Mouse (Mus musculus): ENCODE data around the gene Odf3b.

The Odf3b gene

DNA sequence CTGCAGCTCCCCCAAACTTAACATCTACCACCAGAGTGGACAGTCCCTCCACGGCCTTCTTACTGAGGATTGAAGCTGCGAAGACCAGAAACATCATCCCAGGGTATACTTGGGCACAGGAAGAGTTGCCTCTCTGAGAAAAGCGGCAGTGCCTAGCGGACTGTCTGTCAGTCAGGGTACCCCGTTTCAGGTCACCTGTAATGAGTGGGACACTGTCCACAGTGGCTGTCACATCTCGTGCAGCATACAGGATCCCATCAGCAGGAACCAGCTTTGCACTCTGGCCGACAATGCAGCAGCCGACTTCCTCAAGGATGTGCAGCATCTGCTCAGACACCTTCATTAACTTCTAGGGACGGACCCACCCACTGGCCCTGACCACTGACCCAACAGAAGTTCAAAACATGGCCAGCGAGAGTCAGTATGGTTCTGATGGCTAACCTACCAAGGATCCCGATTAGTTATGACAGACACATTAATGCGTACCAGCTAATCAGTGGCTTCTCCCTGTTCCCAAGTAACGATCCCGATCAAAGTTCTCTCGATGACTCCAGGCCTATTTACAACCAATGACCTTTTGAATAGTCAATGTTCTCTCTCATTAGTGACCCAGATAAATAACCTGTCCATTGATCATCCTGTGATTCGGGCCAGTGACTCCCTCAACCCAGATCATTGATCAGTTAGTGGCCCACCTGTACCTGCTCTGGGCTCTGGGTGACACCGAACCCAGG, 4.1 kb downstream of the Odf3b start:
- DNase-seq (ENCODE audit: low spot score in 2 of 2), result no peak

DNA sequence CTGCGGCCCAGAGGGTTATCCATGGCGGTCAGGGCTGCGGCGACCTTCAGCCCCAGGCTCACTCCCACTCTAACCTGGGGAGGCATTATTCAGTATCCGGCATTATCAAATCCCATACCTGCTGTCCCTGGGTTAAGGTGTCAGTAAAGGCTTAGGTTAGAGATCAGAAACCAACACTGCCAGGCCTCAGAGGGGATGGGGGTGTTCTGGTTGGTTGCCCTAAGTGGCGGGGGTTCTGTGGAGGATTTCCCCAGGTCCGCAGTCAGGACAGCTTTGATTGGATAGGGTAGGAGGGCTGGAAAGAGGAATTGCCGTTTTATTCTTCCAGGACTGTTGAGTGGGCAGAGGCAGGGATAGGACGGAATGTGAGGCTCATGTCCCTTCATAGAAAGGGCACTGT, 4.7 kb downstream of the Odf3b start:
- DNase-seq (ENCODE audit: low spot score in 2 of 2), result no peak

DNA sequence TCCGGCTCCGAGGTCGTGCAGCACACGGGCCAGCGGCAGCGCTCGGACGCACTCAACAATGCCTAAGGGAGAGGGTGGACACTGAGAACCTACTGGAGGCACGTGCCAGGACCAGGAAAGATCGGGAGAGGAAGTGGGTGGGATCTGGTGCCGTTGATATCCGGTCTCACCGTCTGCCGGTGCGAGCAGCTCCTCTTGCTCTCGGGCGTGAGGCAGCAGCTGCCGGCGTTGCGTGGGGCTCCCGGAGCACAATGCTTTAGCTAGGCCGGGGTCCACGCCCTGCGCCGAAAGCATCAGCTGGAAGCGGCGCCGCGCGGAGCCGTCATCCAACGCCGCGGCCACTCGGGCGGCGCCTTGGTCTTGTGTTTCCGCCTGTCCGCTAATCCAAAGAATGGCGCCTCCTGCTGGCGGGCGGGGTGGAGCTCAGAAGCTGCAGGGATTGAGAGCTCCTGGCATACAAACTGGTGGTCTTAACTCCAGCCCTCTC, 5.3 kb downstream of the Odf3b start, which contains the start of gene Sco2:
TSS of gene Sco2 (minus strand) at position 85 of the 487 bp plus-strand sequence.
- DNase-seq (ENCODE audit: low spot score in 2 of 2), result peak; percentile 94 to 95

DNA sequence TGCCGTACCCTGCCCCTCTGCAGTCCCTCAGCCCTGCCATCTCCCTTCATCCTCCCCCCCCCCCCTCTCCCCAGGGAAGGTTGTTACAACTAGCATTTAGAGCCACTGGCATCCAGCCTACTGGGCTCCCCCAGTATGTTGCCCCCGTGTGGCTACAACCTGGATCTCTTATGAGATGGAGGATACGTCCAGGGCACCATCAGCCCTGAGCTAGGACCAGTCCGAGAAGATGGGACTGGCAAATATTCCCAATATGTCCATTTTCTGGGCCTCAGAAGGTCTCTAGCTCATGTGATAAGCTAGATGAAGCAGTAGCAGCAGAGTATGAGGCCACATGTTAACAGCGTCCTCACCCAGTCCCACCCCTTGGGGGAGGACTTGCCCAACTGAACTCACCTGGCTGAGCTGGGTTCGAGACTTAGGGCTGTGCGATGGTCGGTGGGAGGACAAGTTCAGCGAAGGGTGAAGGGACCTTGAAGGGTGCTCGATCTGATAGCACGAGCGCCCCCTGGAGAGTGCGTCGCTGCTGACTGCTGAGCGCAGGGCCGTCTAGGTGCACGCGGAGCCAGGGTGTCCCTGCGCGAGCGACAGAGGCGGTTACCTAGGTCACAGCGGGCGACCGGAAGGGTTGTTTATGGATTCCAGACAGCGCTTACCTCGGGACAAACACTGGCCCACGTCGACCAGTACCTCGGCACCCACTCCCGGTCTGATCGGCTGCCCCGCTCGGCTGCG, 5.9 kb downstream of the Odf3b start:
- peak; percentile 88 to 90 for DNase-seq (ENCODE audit: low spot score in 2 of 2)

DNA sequence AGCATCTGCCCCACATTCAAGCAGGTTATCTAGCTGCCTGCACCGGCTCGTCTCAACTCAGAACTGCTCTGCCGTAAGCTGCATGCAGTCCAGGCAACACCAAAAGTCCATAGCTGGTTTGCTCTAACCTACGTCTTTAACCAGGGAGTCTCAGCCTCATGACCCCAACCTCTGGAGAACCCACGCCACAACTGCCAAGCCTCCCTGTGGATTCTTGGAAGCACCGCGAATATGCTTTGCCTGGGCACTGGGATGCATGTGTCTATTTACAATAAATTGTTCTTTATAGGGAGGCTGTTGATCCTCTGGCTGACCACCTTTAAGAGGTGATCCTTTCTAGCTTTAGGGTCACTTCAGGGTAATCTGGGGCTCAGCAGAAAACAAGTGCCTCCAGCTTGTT, 6.5 kb downstream of the Odf3b start:
- no peak for DNase-seq (ENCODE audit: low spot score in 2 of 2)

DNA sequence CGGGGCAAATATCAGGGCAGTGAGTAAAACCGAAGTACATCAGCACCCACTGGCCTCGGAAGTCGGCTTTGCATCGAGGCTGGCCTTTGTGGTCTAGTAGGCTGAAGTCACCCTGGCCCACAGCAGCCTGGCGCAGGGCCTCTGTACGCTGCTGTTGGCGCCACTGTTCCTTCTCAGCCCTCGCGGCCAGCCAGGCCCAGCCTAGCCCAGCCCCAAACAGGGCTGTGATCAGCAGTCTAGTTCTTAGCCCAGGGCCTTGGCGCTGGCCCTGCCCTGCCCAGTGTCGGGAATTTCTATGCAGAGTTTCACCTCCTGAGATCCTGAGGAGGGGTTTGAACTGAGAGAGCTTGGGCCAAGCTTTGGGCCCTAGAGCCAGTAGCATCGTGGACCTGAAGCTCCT, 7.0 kb downstream of the Odf3b start:
- DNase-seq (ENCODE audit: low spot score in 2 of 2), result no peak

DNA sequence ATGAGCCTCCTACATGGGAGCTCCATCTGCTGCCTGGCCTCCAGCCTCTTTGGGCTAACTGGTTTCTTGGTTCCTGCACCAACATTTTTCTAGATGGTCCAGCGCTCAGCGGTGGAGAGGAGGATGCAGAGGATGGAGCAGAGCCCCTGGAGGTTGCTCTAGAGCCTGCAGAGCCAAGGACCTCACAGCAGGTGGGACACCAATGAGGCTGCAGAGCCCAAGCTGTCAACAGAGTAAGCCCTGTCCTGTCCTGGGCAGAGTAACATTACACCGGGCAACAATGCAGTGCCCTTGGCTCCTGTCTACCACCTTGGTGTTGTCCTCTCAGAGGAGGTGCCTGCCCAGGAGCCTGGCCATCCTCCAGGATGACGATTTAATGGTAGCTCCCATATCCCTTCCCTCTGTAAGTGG, 13.9 kb downstream of the Odf3b start:
- DNase-seq (ENCODE audit: low spot score in 2 of 2), result no peak

DNA sequence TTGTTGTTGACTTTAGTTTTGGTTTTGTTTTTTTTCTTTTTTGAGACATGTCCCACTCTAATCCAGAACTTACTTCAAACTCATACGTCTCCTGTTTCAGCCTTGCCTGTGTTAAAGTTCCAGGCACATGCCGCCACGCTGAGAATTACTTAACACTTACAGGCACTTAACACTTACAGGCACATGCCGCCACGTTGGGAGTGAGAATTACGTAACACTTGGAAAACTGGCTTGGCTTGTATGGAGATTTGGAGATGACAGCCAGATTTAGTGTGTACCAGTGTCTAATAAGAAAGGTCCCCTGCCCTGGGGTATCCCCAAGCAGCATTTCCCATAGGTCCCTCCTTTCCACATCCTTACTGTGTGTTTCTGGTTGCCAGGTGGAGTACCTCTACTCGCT, 16.0 kb downstream of the Odf3b start:
- DNase-seq (ENCODE audit: low spot score in 2 of 2), result no peak

DNA sequence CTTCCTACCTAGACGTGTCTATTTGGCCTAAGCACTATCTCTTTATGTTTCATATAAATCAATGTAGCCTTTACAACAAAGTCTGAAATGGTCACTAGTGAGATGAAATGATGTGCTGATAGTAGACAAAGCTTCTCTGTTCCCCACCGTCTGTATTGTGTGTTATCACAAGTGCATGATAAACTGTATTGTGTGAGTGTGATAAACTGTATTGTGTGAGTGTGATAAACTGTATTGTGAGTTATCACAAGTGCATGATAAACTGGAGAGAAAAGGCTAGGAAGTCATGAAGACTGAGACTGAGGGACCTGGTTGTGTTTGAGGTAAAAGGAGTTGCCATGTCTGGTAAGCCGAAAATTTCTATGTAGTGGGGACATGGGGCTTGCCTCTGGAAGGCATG, 20.3 kb downstream of the Odf3b start:
- DNase-seq (ENCODE audit: low spot score in 2 of 2), result no peak

DNA sequence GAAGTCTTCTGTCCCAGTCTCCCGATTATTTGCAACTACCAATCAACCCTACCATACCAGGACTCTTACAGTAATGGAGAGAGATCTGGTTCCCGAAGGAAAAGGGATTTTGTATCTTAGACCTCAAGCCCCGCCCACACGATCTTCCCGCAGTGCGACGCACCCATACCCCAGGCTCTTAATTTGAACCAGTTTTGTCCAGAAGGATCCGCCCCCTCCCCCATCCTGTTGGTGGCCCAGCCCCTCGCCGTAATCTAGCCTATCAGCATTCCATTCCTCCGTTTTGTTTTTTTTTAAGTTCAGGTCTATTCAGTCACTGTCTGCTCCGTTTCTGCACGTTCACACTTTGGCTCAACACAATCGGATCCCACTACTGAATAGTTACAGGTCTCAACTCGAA, 22.7 kb downstream of the Odf3b start:
- DNase-seq (ENCODE audit: low spot score in 2 of 2), result peak; percentile 91 to 93

DNA sequence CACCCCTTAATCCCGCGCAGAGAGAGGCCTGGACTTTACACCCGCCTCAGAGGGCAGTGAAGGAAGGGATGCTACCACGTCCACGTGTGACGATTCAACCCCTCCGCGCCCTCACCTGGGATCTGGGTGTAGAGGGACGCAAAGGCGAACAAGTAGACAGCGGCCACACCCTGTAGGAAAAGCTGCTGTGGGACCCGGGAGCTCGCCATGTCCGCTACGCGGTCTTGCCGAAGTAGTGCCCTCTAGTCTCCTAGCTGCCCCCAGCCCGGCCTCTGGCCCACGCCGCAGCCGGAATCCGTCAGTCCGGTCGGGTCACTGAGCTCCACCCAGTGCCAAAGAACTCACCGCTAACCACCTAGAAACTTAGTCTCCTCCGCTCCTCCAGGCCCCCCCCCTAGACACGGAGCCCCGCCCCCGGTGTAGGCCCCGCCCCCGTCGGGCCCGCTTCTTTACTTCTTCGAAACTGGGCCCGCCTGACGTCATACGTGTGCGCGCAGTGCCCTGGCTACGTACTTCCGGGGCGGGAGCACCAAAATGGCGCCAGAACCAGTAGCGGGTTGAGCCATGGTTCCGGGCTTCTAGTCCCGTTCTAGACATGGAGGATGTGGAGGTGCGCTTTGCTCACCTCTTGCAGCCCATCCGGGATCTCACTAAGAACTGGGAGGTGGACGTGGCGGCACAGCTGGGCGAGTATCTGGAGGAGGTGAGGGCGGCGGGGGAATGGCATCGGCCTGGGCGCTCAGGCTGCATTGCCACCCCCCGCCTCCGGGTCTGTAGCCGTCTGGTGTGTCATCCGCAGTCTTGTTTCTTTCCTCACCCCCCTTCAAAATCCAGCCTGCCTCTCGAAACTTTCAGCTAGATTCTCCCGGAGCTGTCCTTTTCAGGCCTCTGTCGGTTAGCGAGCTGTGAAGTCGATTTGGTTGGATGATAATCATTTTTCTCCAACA, 23.6 kb downstream of the Odf3b start, which contains the start of the genes Lmf2 and Ncaph2:
TSS of gene Lmf2 (minus strand) at position 419 of the 947 bp plus-strand sequence.
TSS of gene Ncaph2 (plus strand) at position 479 of the 947 bp plus-strand sequence.
- DNase-seq (ENCODE audit: low spot score in 2 of 2), result peak; percentile 96

DNA sequence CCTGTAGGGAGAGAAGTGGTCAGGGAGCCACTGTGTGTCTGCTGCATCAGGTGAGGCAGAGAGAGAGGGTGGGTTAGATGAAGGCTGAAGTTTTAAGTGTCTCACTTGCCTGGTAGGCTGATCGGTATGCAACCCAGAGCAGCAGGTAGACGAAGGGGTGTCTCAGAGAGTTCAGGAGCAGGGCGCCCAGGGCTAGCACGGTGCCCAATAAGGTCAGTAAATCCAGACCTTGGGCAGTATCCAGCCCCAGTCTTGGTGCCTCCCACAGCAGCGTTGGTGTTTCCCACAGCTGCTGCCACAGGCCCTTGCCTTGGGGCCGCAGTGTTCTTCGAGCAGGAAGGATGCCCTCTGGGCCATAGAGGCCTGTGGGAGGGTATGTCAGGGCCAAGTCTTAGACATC, 24.6 kb downstream of the Odf3b start:
- DNase-seq (ENCODE audit: low spot score in 2 of 2), result no peak

DNA sequence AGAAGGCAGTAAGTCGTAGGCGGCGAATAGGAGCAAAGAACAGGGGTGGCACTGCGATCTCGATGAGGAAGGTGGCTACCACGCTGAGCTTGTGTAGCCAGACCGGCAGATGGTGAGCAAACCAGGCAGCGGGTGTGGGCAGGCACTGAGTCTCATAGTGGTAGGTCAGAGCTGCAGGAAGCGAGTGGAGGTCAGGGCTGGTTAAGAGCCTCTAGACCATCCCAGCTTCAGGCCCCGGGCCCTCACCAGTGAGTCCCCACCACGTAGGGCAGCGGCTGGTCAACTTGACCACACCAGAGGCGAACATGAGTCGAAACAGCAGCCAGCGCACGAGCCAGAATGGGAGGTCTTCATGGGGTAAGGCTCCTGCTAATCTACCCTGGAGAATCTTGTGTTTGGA, 25.2 kb downstream of the Odf3b start:
- DNase-seq (ENCODE audit: low spot score in 2 of 2), result peak in 1 of 2 experiments; percentile 36

DNA sequence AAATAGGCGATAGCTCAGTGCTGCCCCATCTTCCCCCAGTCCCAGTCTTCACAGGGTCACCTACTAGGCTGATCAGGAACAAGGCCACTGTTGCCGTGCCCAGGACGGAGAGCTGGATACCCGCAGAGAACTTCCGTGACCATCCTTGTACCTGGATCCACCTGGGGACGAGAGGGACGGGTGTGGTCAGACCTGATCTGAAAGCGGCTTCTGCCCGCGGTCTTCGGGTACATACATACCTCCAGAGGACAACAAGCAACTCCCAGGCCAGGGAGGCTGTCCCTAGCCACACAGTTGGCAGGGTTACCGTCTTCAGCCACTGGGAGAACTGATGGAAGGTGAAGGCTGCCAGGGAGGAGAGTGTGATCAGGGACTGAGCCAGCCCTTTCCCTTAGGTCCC, 26.3 kb downstream of the Odf3b start:
- DNase-seq (ENCODE audit: low spot score in 2 of 2), result no peak

DNA sequence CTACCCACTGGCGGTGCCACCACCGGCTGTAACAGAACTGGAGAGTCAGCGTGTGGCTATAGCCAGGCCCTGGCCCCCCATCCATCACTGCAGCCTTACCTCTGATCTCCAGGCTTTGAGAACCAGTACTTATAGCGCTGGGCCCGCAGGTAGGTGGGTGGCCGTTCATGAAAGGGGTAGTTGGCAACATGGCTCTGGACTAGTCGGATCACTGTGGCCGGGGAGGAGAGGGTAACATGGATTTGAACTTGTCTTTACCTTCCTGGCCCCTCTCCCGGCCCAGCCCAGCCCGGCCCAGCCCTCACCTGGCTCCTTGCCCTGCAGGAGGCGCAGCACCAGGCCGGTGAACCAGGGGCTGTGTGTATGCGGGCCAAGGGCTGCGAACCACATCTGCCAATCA, 27.0 kb downstream of the Odf3b start:
- no peak for DNase-seq (ENCODE audit: low spot score in 2 of 2)

DNA sequence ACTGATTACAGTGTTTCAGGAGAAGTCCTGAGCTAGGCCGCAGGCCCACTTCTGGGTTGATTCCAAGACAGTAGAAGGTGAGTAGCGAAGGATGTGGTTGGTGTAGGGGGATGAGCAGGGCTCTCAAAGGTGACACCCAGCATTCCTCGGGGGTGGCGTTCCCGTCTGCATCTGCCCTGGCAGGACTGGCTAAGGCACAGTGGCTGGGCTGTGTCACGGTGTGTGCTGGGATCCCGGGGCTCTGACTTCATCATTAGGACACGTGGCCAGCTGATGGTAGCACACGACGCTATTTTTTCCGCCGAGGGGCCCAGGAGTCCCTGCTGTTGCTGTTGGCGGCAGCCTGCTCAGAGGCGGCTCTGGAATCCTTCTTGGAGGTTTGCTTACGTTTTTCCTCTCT, 27.8 kb downstream of the Odf3b start:
- no peak for DNase-seq (ENCODE audit: low spot score in 2 of 2)

DNA sequence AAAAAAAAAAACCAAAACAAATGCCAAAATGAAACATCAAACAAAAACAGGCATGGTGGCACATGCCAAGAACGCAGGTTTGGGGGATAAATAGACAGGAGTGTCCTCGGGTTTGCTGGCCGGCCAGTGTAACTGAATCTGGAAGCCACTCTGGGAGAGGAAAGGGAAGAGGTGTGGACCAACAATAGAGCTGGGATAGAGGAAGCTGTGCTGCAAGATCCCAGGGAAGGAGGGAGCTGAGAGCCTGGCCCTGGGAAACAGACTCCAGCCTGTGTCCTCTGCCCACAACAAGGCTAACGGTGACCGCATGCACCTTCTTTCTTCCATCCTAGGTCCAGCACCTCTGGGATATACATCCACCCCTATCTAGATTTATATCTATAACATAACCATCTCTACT, 28.6 kb downstream of the Odf3b start:
- no peak for DNase-seq (ENCODE audit: low spot score in 2 of 2)

DNA sequence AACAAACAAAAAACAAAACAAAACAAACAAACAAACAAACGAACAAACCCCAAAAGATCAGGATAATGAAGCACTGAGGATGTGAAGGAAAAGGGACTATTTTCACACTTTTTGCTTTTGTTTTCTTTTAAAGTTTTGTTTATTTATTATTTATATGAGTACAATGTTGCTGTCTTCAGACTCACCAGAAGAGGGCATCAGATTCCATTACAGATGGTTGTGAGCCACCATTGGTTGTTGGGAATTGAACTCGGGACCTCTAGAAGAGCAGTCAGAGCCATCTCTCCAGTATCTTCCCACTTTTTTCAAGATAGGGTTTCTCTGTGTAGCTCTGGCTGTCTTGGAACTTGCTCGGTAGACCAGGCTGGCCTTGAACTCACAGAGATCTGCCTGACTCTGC, 35.8 kb downstream of the Odf3b start:
- no peak for DNase-seq (ENCODE audit: low spot score in 2 of 2)

DNA sequence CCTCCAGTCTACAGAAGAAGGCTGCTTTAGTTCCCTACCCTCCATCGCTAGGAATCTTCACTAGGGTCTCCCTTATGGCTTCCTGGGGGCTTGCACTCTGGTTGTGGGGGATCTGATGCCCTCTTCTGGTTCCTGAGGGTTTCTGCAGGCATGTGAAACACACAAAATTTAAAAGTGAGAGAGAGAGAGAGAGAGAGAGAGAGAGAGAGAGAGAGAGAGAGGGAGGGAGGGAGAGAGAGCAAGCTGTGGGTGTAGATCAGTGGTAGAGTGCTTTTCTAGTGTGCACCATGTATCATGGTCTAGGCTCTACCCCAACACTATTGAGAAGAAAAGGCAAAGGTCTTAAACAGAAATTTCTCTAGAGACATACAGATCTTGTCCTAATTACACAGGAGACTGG, 37.4 kb downstream of the Odf3b start:
- no peak for DNase-seq (ENCODE audit: low spot score in 2 of 2)

DNA sequence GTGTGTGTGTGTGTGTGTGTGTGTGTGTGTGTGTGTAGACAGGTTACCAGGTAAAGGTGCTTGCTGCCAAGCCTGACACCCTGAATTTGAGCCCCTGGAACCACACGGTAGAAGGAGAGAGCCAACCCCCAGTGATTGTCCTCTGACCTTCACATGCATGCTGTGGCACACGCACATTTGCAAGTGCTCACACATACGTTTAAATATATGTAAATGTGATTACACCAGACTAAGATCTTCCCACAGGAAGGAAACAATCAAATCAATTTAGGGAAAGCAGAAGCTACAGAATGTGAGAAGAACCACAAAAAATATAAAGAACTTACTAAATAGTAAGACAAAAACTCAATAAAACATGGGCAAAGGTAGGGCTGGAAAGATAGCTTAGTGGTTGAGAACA, 38.9 kb downstream of the Odf3b start:
- DNase-seq (ENCODE audit: low spot score in 2 of 2), result no peak

DNA sequence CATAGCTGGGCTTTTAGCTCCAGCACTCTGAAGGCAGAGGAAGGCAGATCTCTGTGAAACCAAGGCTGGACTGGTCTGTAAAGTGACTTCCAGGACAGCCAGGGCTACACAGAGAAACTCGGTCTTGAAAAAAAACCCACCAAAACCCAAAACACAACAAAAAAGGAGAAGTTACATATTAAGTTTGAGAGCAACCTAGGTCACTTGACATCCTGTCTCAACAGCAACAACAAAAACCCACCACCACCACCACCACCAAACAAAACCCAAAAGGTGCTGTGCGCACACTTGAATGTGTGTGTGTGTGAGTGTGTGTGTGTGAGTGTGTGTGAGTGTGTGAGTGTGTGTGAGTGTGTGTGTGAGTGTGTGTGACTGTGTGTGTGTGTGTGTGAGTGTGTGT, 39.4 kb downstream of the Odf3b start:
- no peak for DNase-seq (ENCODE audit: low spot score in 2 of 2)

DNA sequence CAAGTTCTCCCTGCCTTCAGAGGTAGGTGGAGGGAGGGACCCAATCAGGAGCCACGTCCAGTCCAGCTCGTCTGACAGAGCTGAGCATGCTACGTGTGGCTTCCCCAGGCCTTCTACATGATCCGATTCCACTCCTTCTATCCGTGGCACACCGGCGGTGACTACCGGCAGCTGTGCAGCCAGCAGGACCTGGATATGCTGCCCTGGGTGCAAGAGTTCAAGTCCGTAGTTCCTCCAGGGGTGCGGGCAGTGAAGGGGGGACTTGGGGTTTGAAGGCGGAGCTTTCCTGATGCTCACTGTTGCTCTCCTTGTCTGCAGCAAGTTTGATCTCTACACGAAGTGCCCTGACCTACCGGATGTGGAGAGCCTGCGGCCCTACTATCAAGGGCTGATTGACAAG, 42.7 kb downstream of the Odf3b start:
- DNase-seq (ENCODE audit: low spot score in 2 of 2), result no peak
